Mouse (Mus musculus): Measurements from ENCODE around the gene Gm10277. TPM values are rescaled to one million over a fixed set of nuclear protein-coding genes. Genes with fewer than 3 reads are reported as not detected.

Gm10277 gene
- total and polyA plus RNA-seq, 3 experiments, result 0.10 TPM; not detected in 2

- H3K79me2 ChIP-seq (replicated peaks; ENCODE audit: control insufficient read depth, extremely low read depth, insufficient read depth, poor library complexity, severe bottlenecking), result no peaks in the 10 kb centered on the region
- TF ChIP-seq NELFE (IDR thresholded peaks at IDR 0.05; ENCODE audit: low read depth, low read length) (no peak), USF2 (conservative IDR thresholded peaks at IDR 0.05; ENCODE audit: low read depth, low read length) (no peak), E2F4 (IDR thresholded peaks at IDR 0.05; ENCODE audit: insufficient replicate concordance, low read depth, low read length) (no peak)
- in situ Hi-C loops (cut with MboI; ENCODE audit: low pct_ligation_motif_present, low pct_unique_long_range_greater_than_20kb, low sequenced_read_pairs), result no loop called here
- no peak overlapping the region for H3K4me3 ChIP-seq (replicated peaks in 1 of 3; ENCODE audit: low read depth in 2 of 3, low read length in 2 of 3, poor library complexity in 1 of 3)
- no peak overlapping the region for H3K9ac ChIP-seq (ENCODE audit: insufficient read depth, low read depth)
- H3K36me3 ChIP-seq (replicated peaks in 1 of 2; ENCODE audit: control insufficient read depth in 1 of 2, insufficient read depth in 1 of 2, low read length in 1 of 2), result no peaks in the 10 kb centered on the region
- no peak overlapping the region for H3K4me2 ChIP-seq (ENCODE audit: insufficient read depth, low read depth, poor library complexity, severe bottlenecking)
- peaks cover 4 to 10% of the 10 kb centered on the region in 2 experiments for H3K4me1 ChIP-seq (ENCODE audit: control insufficient read depth in 1 of 2, insufficient read depth in 2 of 2)
- H3K27ac ChIP-seq (ENCODE audit: insufficient read depth, low read depth), result no peak overlapping the region
- H3K27me3 ChIP-seq (replicated peaks), result no peaks in the 10 kb centered on the region
- DNase-seq (ENCODE audit: extremely low read depth), result no peak
- no peaks in the 10 kb centered on the region for H3K9me3 ChIP-seq (replicated peaks; ENCODE audit: low read length)
- dilution Hi-C loops (cut with MboI; ENCODE audit: extremely low pct_ligation_motif_present, extremely low pct_unique_long_range_greater_than_20kb, low sequenced_read_pairs), result no loop called here
Measured at GRCm38 (mm10) chr11:77769496-77769895, 18.1 kb downstream of the Gm10277 start.

- no peak; the same call in none of the 2 replicates for TF ChIP-seq RAD21 (IDR thresholded peaks at IDR 0.05; ENCODE audit: low read depth, low read length)
- TF ChIP-seq ZKSCAN1 (IDR thresholded peaks at IDR 0.05; ENCODE audit: borderline replicate concordance, low read depth, low read length), result no peak
- TF ChIP-seq RCOR1 (conservative IDR thresholded peaks at IDR 0.05; ENCODE audit: low read depth, low read length), result no peak
- no peak for TF ChIP-seq SIN3A (IDR thresholded peaks at IDR 0.05; ENCODE audit: low read length)
- no peak for TF ChIP-seq E2F4 (IDR thresholded peaks at IDR 0.05; ENCODE audit: insufficient replicate concordance, low read depth, low read length)
- no peak for TF ChIP-seq NELFE (IDR thresholded peaks at IDR 0.05; ENCODE audit: low read depth, low read length)
- no peak for TF ChIP-seq KAT2A (IDR thresholded peaks at IDR 0.05; ENCODE audit: insufficient replicate concordance, low read length)
- TF ChIP-seq HCFC1 (IDR thresholded peaks at IDR 0.05; ENCODE audit: low read depth, low read length), result no peak
- no peak for TF ChIP-seq MAX (IDR thresholded peaks at IDR 0.05; ENCODE audit: low read length)
- no peak for TF ChIP-seq USF2 (conservative IDR thresholded peaks at IDR 0.05; ENCODE audit: low read depth, low read length)
- TF ChIP-seq SMC3 (IDR thresholded peaks at IDR 0.05; ENCODE audit: low read depth, low read length), result peak; percentile 32; the same call in 1 of the 2 replicates
- TF ChIP-seq TCF12 (IDR thresholded peaks at IDR 0.05; ENCODE audit: low read depth, low read length), result no peak
- peak in 1 of 2 experiments; percentile 40; a peak in 2 of 4 replicates for TF ChIP-seq CTCF (conservative IDR thresholded peaks at IDR 0.05 in 1 of 2, IDR thresholded peaks at IDR 0.05 in 1 of 2; ENCODE audit: low read depth in 2 of 2, low read length in 2 of 2)
- no peak for TF ChIP-seq MAZ (IDR thresholded peaks at IDR 0.05; ENCODE audit: low read depth, low read length)
- no peak for TF ChIP-seq CHD2 (IDR thresholded peaks at IDR 0.05; ENCODE audit: low read length)
- no peak for TF ChIP-seq TBP (conservative IDR thresholded peaks at IDR 0.05; ENCODE audit: low read depth, low read length)
- no peak overlapping the region for H3K4me3 ChIP-seq (replicated peaks in 1 of 3; ENCODE audit: low read depth in 2 of 3, low read length in 2 of 3, poor library complexity in 1 of 3)
- no peak overlapping the region for H3K9ac ChIP-seq (ENCODE audit: insufficient read depth, low read depth)
- dilution Hi-C loops (cut with MboI; ENCODE audit: extremely low pct_ligation_motif_present, extremely low pct_unique_long_range_greater_than_20kb, low sequenced_read_pairs) (no loop called here), in situ Hi-C loops (cut with MboI; ENCODE audit: low pct_ligation_motif_present, low pct_unique_long_range_greater_than_20kb, low sequenced_read_pairs) (no loop called here)
- H3K36me3 ChIP-seq (replicated peaks in 1 of 2; ENCODE audit: control insufficient read depth in 1 of 2, insufficient read depth in 1 of 2, low read length in 1 of 2), result no peaks in the 10 kb centered on the region
- no peak for DNase-seq (ENCODE audit: extremely low read depth)
- no peak overlapping the region for H3K27ac ChIP-seq (ENCODE audit: insufficient read depth, low read depth)
- H3K9me3 ChIP-seq (replicated peaks; ENCODE audit: low read length), result no peaks in the 10 kb centered on the region
- peaks cover 13 to 25% of the 10 kb centered on the region in 2 experiments for H3K4me1 ChIP-seq (ENCODE audit: control insufficient read depth in 1 of 2, insufficient read depth in 2 of 2)
- H3K79me2 ChIP-seq (replicated peaks; ENCODE audit: control insufficient read depth, extremely low read depth, insufficient read depth, poor library complexity, severe bottlenecking), result no peaks in the 10 kb centered on the region
- H3K4me2 ChIP-seq (ENCODE audit: insufficient read depth, low read depth, poor library complexity, severe bottlenecking), result no peak overlapping the region
- H3K27me3 ChIP-seq (replicated peaks), result peaks cover 20% of the 10 kb centered on the region
Measured at GRCm38 (mm10) chr11:77766351-77767001, 21.1 kb downstream of the Gm10277 start.

Data from CH12.LX (cell line).